Mouse (Mus musculus): ENCODE results near the gene Olfr1002.
"Not testable (repeated sequence)": the region's sequence is repeated elsewhere in the genome, so short reads cannot be mapped to it uniquely, and the experiment has no call there.

Olfr1002 gene

GRCm38 (mm10) chr2:85650604-85651003, at the start of gene Olfr1002:
Gene Olfr1002 (minus strand): TSS chr2:85650704.
- no peak for ATAC-seq (ENCODE audit: insufficient number of reproducible peaks, low FRiP score, low TSS enrichment)

GRCm38 (mm10) chr2:85689131-85689530, 38.6 kb upstream of the Olfr1002 start, which contains the start of gene Olfr1008:
Gene Olfr1008 (plus strand): TSS chr2:85689431.
- ATAC-seq (ENCODE audit: insufficient number of reproducible peaks, low FRiP score, low TSS enrichment), result no peak

GRCm38 (mm10) chr2:85678667-85679066, 28.2 kb upstream of the Olfr1002 start, which contains the start of gene Olfr1006:
Gene Olfr1006 (minus strand): TSS chr2:85678767.
- no peak for ATAC-seq (ENCODE audit: insufficient number of reproducible peaks, low FRiP score, low TSS enrichment)

- ATAC-seq (ENCODE audit: insufficient number of reproducible peaks, low FRiP score, low TSS enrichment), result not testable (repeated sequence)
Observed at GRCm38 (mm10) chr2:85664355-85664754, 13.9 kb upstream of the Olfr1002 start, which contains the start of gene Olfr154. Gene Olfr154 (minus strand): TSS chr2:85664455.

- ATAC-seq (ENCODE audit: insufficient number of reproducible peaks, low FRiP score, low TSS enrichment), result no peak
Observed at GRCm38 (mm10) chr2:85611803-85612202, 38.7 kb downstream of the Olfr1002 start, which contains the start of gene Olfr1000. Gene Olfr1000 (minus strand): TSS chr2:85611903.

All from cerebellum, adult (tissue).